Mouse (Mus musculus) splenic B cell, adult 2 months (primary cell): ENCODE data around the gene Siah2.

Source experiments
- DNase-seq: peaks from one replicate; pipeline ENCODE4 v3.0.0-alpha.2; 2011; ENCODE audit warnings: low read depth, low spot score
- H3K27me3 ChIP-seq: 2 replicates; pipeline ENCODE4 v1.6.1; 2012; ENCODE audit warnings: mild to moderate bottlenecking, low read length, moderate library complexity, mixed read lengths; ENCODE audit not compliant: control insufficient read depth, poor library complexity, insufficient read depth, severe bottlenecking
- H3K36me3 ChIP-seq: 2 replicates; pipeline ENCODE4 v1.6.1; 2012; ENCODE audit warnings: mild to moderate bottlenecking, low read length, moderate library complexity, mixed read lengths; ENCODE audit not compliant: control insufficient read depth, poor library complexity, insufficient read depth, severe bottlenecking

Gene Siah2

GRCm38 (mm10) chr3:58686206-58686921 lies 5.8 kb downstream of the Siah2 start:
- DNase-seq, result no peak
- Histone ChIP-seq H3K36me3 (no peaks in the 10 kb centered on the region), H3K27me3 (no peaks in the 10 kb centered on the region)

DNA sequence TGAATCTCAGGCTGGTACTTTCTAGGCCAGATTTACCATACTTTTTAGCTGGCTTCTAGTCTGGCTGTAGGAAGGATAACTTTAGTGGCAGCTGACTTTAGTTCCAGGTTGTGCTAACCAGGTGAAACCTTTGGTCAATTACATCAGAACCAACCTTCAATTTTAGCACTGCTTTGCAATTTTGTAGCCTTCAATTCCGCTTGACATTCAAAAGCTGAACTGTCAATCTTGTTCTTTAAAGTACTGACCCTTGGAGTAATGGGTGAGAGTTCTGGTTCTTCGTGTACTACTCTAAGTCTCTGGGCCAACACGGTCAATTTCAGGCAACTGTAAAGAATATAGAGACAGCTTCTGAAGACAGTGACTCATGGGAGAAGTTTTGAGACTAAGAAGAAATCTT lies 6.8 kb downstream of the Siah2 start:
- Histone ChIP-seq H3K36me3 (no peaks in the 10 kb centered on the region), H3K27me3 (no peaks in the 10 kb centered on the region)
- DNase-seq, result no peak

DNA sequence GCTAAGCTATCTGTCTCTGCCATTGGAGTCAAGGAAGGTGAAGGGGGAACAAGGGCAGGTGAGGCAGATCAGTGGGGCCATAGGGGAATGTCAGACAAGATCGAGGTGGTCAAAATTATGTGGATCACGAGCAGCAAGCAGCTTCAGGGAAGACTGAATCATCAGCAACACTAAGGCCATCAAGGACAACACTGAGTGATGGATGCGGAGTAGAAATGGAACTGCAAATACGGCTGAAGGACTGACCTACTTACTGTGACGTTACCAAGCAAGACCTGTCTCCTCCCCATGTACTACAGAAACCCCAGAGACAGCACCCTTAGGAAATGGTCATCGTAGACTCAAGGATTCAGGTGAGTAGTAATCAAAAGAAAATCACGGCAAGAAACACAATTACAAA lies 8.9 kb downstream of the Siah2 start:
- Histone ChIP-seq H3K27me3 (no peaks in the 10 kb centered on the region), H3K36me3 (no peaks in the 10 kb centered on the region)
- no peak for DNase-seq

- DNase-seq, result no peak
- Histone ChIP-seq H3K36me3 (no peaks in the 10 kb centered on the region), H3K27me3 (no peaks in the 10 kb centered on the region)
These were observed 9.9 kb downstream of the Siah2 start for GRCm38 (mm10) chr3:58682336-58682735.

- DNase-seq, result no peak
- H3K36me3 ChIP-seq, result no peaks in the 10 kb centered on the region
- no peaks in the 10 kb centered on the region for H3K27me3 ChIP-seq
These were observed 10.4 kb downstream of the Siah2 start for GRCm38 (mm10) chr3:58681831-58682230.

GRCm38 (mm10) chr3:58680943-58681637 lies 11.1 kb downstream of the Siah2 start:
- DNase-seq, result no peak
- Histone ChIP-seq H3K36me3 (peaks cover 2% of the 10 kb centered on the region; the same call in 1 of the 2 replicates), H3K27me3 (no peaks in the 10 kb centered on the region)

DNA sequence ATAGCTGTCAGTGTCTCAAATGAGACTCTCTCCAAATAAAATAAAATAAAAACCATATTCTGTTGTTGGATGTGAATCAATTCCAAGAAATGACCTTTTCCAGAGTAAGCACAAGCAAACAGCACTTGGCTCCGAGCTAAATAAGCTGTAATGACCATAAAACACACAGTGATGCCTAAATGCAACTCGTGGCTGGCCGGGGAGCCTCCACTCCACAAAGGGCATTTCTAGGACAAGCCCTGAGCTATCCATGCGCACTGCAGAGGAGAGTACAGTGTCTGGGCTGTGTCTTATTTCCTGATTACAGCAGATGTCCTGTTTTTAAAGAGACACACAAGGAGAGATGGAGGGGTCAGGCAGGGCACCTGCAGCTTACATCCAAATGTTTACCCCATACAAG lies 12.2 kb downstream of the Siah2 start:
- Histone ChIP-seq H3K36me3 (peaks cover 2% of the 10 kb centered on the region), H3K27me3 (no peaks in the 10 kb centered on the region)
- DNase-seq, result no peak

- peaks cover 2% of the 10 kb centered on the region for H3K36me3 ChIP-seq
These were observed 13.3 kb downstream of the Siah2 start for GRCm38 (mm10) chr3:58678905-58679304.

DNA sequence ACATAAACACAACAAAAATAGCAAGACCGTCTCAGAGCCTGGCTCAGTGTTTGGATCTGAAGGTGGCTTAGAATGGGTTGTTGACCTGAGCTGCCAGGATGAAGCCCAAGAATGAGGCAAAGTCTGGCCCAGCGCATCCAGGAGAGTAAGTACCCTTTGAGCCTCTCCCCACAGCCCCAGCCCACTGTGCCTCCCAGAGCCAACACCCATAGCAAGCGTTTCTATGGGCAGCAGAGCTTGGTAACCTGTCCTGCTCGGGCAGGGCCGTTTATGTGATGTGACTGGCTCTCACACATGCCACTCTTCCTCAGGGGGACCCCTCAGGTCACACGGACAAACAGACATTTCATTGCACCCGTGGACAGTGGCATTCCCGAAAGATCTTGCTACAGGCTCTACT lies 13.8 kb downstream of the Siah2 start:
- H3K36me3 ChIP-seq, result peaks cover 2% of the 10 kb centered on the region
- H3K27me3 ChIP-seq, result no peaks in the 10 kb centered on the region
- DNase-seq, result no peak

More at GRCm38 (mm10) chr3:58678905-58679304, 13.3 kb downstream of the Siah2 start:
- no peak for DNase-seq
- H3K27me3 ChIP-seq, result no peaks in the 10 kb centered on the region

DNA sequence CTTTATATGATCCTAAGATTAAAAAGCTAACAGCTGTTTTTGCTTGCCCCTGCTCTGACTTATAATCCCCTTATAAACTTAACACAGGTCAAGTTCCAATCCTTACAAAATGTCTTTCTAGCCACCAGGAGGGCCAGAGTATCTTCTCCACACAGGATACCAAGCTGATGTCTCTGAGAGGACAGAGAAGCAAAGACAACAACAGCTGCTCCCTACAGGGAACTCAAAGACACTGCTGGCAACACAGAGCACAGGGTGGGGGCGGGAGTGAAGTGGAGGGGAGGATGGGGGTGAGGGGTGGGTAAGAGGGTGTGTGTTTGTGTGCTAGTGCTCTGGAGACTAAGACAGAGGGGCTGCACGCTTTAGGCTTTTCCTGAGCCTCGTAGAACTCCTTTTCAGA lies 14.6 kb downstream of the Siah2 start:
- no peak for DNase-seq
- Histone ChIP-seq H3K27me3 (no peaks in the 10 kb centered on the region), H3K36me3 (peaks cover 2% of the 10 kb centered on the region)

DNA sequence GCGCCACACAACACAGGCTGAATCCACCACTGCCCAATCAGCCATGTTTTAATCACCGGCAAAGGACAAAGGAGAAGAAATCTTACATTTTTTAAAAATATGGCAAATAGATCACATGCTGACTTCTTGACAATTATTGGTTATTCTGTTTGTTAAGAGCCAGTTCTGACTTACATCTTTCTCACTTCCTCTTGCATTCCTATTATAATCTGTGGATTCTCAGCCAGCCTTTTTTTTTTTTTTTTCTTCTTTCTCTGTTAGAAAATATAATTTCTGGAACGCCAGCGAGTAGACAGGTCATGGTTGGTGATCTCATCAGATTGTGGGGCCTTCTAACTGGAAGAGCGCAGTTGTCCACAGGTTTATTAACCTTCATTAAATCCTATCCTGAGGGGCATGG lies 18.9 kb downstream of the Siah2 start:
- DNase-seq, result no peak
- H3K27me3 ChIP-seq, result no peaks in the 10 kb centered on the region
- peaks cover 2% of the 10 kb centered on the region for H3K36me3 ChIP-seq

GRCm38 (mm10) chr3:58672481-58673183 lies 19.6 kb downstream of the Siah2 start:
- peaks cover 2% of the 10 kb centered on the region for H3K36me3 ChIP-seq
- no peak for DNase-seq
- H3K27me3 ChIP-seq, result no peaks in the 10 kb centered on the region

DNA sequence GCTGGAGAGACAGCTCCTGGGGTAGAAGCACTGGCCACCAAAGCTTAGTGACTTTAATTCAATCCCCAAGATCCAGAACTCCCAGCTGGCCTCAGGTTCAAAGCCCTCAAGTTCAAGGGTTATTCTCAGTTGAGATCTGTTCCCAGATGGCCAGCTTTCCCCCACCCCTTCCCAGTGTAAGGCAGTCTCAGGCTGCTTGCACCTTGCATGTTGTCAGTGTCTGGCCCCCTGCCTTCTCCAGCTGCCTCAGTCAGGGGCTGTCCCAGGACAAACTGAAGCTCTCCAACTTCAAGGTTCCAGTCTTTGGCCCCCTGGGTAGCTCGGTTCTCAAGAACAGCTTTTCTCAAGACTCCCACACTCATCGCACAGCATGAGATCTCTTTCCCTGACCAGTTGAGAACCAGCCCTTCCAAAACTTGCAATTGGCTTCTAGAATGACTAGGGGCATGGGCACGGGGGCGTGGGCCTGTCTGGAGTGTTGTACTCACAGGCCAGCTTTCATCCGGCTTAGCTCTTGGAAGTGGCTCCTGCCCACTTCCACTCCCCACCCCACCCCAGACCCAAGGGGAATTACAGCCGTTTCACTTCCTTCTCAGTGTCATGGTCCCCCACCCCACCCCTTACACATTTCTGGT lies 20.5 kb downstream of the Siah2 start:
- DNase-seq, result peak; percentile 74
- no peaks in the 10 kb centered on the region for H3K27me3 ChIP-seq
- H3K36me3 ChIP-seq, result peaks cover 2% of the 10 kb centered on the region

GRCm38 (mm10) chr3:58663970-58664369 lies 28.2 kb downstream of the Siah2 start:
- DNase-seq, result no peak
- H3K36me3 ChIP-seq, result no peaks in the 10 kb centered on the region
- no peaks in the 10 kb centered on the region for H3K27me3 ChIP-seq

DNA sequence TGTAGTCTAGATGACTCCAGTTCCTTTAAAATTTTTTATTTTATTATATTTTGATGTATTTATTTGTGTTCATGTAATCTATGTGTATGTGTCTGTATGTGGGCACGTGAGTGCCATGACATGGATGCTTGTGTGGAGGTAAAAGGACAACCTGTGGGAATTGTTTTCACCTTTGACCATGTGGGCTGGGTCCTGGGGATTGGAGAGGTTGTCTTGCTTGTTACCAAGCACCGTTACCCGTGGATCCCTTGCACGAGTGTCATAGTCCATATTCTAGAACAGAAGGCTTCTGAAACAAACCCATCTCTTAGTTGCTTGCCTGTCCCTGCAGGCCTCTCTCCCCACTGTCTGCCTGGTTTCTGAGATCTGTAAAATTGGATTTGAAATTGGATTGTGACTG lies 31.6 kb downstream of the Siah2 start:
- no peak for DNase-seq
- Histone ChIP-seq H3K36me3 (no peaks in the 10 kb centered on the region), H3K27me3 (no peaks in the 10 kb centered on the region)
